Mouse (Mus musculus): Measurements from ENCODE around the gene Ptdss2.

DNA sequence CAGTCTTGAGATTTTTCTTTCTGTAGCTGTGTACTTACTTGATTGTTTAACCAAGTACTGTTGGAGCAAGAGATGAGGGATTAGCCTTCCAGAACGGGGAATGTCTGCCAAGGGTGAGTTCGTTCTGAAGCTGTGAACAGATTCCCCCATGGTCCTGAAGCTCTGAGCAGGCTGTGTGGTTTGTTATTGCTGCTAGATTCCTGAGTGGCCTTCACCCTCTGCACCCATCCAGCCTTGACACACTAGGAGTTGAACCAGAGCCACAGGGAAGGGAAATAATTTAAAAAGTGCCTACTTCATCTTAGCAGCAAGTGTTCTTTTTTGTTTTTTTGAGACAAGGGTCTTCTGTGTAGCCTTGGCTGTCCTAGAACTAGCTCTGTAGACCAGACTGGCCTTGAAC, 21.7 kb downstream of the Ptdss2 start:
- no peak for TF ChIP-seq CTCF (IDR thresholded peaks at IDR 0.05; ENCODE audit: control insufficient read depth, insufficient read depth, low read length)
- TF ChIP-seq POLR2A (IDR thresholded peaks at IDR 0.05; ENCODE audit: borderline replicate concordance, control insufficient read depth, low read depth, low read length): no peak
